Mouse (Mus musculus) lung, postnatal 4 days (tissue): ENCODE results near the gene Limk1.

ENCODE experiments used
- DNase-seq, 2 experiments: peaks; one replicate each; pipeline ENCODE4 v3.0.0; 2021

The Limk1 gene

GRCm38 (mm10) chr5:134688086-134688717 lies at the start of gene Limk1:
Gene Limk1 (minus strand): TSS chr5:134688598.
- DNase-seq: no peak

- DNase-seq: peak; percentile 15 to 56
Measured at GRCm38 (mm10) chr5:134734920-134735319, 46.5 kb upstream of the Limk1 start.

GRCm38 (mm10) chr5:134734072-134734471 lies 45.7 kb upstream of the Limk1 start:
- peak in 1 of 2 experiments; percentile 68 for DNase-seq

GRCm38 (mm10) chr5:134733241-134733640 lies 44.8 kb upstream of the Limk1 start:
- DNase-seq: no peak

GRCm38 (mm10) chr5:134729124-134729523 lies 40.7 kb upstream of the Limk1 start:
- DNase-seq: peak in 1 of 2 experiments; percentile 31

- peak in 1 of 2 experiments; percentile 16 for DNase-seq
Measured at GRCm38 (mm10) chr5:134728535-134728934, 40.1 kb upstream of the Limk1 start.

GRCm38 (mm10) chr5:134727001-134727639 lies 38.7 kb upstream of the Limk1 start:
- DNase-seq: peak in 1 of 2 experiments; percentile 17

- no peak for DNase-seq
Measured at GRCm38 (mm10) chr5:134725299-134725698, 36.9 kb upstream of the Limk1 start.

GRCm38 (mm10) chr5:134720058-134720457 lies 31.7 kb upstream of the Limk1 start:
- no peak for DNase-seq

- DNase-seq: no peak
Measured at GRCm38 (mm10) chr5:134711076-134711475, 22.7 kb upstream of the Limk1 start.

GRCm38 (mm10) chr5:134709275-134709674 lies 20.9 kb upstream of the Limk1 start:
- DNase-seq: peak in 1 of 2 experiments; percentile 52

GRCm38 (mm10) chr5:134704157-134704556 lies 15.8 kb upstream of the Limk1 start:
- DNase-seq: peak; percentile 62 to 85

- DNase-seq: no peak
Measured at GRCm38 (mm10) chr5:134695539-134695938, 7.1 kb upstream of the Limk1 start.

- no peak for DNase-seq
Measured at GRCm38 (mm10) chr5:134695082-134695481, 6.7 kb upstream of the Limk1 start.

GRCm38 (mm10) chr5:134692704-134693103 lies 4.3 kb upstream of the Limk1 start:
- DNase-seq: no peak

- peak; percentile 100 for DNase-seq
Measured at GRCm38 (mm10) chr5:134688718-134689284, 403 bp upstream of the Limk1 start.

- no peak for DNase-seq
Measured at GRCm38 (mm10) chr5:134687187-134687586, 1.2 kb downstream of the Limk1 start.

GRCm38 (mm10) chr5:134686541-134686940 lies 1.9 kb downstream of the Limk1 start:
- DNase-seq: no peak

- DNase-seq: no peak
Measured at GRCm38 (mm10) chr5:134684398-134684797, 4.0 kb downstream of the Limk1 start.

GRCm38 (mm10) chr5:134683813-134684212 lies 4.6 kb downstream of the Limk1 start:
- DNase-seq: no peak

GRCm38 (mm10) chr5:134680238-134680637 lies 8.2 kb downstream of the Limk1 start:
- peak; percentile 50 to 62 for DNase-seq

- DNase-seq: peak; percentile 31 to 67
Measured at GRCm38 (mm10) chr5:134678827-134679546, 9.4 kb downstream of the Limk1 start.

- peak; percentile 60 to 77 for DNase-seq
Measured at GRCm38 (mm10) chr5:134678031-134678430, 10.4 kb downstream of the Limk1 start.
